Mouse (Mus musculus): Measurements from ENCODE around the gene Tmem239. TPM values are rescaled to one million over a fixed set of nuclear protein-coding genes. Genes with fewer than 3 reads are reported as not detected.

Gene Tmem239
- polyA plus RNA-seq, 1 experiment from 2014 or later, result not detected

GRCm38 (mm10) chr2:130404939-130405338 is 1.3 kb upstream of the Tmem239 start, which contains the start of the genes Gm28372 and 1700020A23Rik:
TSS of gene Gm28372 (plus strand) at chr2:130405239.
TSS of gene 1700020A23Rik (plus strand) at chr2:130405259.
- no peak for DNase-seq
- Histone ChIP-seq H3K4me3 (ENCODE audit: low read depth, low read length) (no peak within 1 kb of the TSS), H3K9ac (replicated peaks) (no peak within 1 kb of the TSS), H3K9me3 (ENCODE audit: low read length) (no peaks in the 10 kb centered on the region), H3K27me3 (ENCODE audit: insufficient read depth, low read length) (no peaks in the 10 kb centered on the region), H3K36me3 (replicated peaks; ENCODE audit: insufficient read depth, low read length) (no peaks in the 10 kb centered on the region), H3K4me2 (ENCODE audit: low read depth, low read length) (no peak within 1 kb of the TSS), H3K4me1 (ENCODE audit: insufficient read depth) (no peaks in the 10 kb centered on the region), H3K27ac (ENCODE audit: low read depth) (no peak within 1 kb of the TSS)
- TF ChIP-seq CTCF (IDR thresholded peaks at IDR 0.05; ENCODE audit: low read depth) (no peak), EP300 (IDR thresholded peaks at IDR 0.05; ENCODE audit: low read depth) (no peak)
- 84% methylated on average over 1 of the region's 1 CpGs for WGBS (ENCODE audit: insufficient replicate concordance)
- ATAC-seq, result no peak

- Histone ChIP-seq H3K4me1 (ENCODE audit: insufficient read depth) (no peaks in the 10 kb centered on the region), H3K4me2 (ENCODE audit: low read depth, low read length) (no peak overlapping the region), H3K9ac (replicated peaks) (no peak overlapping the region), H3K4me3 (ENCODE audit: low read depth, low read length) (no peak overlapping the region), H3K27me3 (ENCODE audit: insufficient read depth, low read length) (no peaks in the 10 kb centered on the region), H3K36me3 (replicated peaks; ENCODE audit: insufficient read depth, low read length) (no peaks in the 10 kb centered on the region), H3K27ac (ENCODE audit: low read depth) (no peak overlapping the region), H3K9me3 (ENCODE audit: low read length) (no peaks in the 10 kb centered on the region)
- WGBS (ENCODE audit: insufficient replicate concordance), result 29% methylated on average over 6 of the region's 6 CpGs
- no peak for TF ChIP-seq CTCF (IDR thresholded peaks at IDR 0.05; ENCODE audit: low read depth)
- TF ChIP-seq EP300 (IDR thresholded peaks at IDR 0.05; ENCODE audit: low read depth), result no peak
- DNase-seq, result no peak
- ATAC-seq, result no peak
These were observed 1.9 kb downstream of the Tmem239 start for GRCm38 (mm10) chr2:130408194-130408593.

- 0 out of 2 replicates have a peak, but pooled peaks have one; percentile 35 for ATAC-seq
- Histone ChIP-seq H3K9ac (replicated peaks) (no peak overlapping the region), H3K27ac (ENCODE audit: low read depth) (no peak overlapping the region), H3K4me1 (ENCODE audit: insufficient read depth) (no peaks in the 10 kb centered on the region), H3K27me3 (ENCODE audit: insufficient read depth, low read length) (no peaks in the 10 kb centered on the region), H3K4me2 (ENCODE audit: low read depth, low read length) (no peak overlapping the region), H3K9me3 (ENCODE audit: low read length) (no peaks in the 10 kb centered on the region), H3K4me3 (ENCODE audit: low read depth, low read length) (no peak overlapping the region), H3K36me3 (replicated peaks; ENCODE audit: insufficient read depth, low read length) (no peaks in the 10 kb centered on the region)
- TF ChIP-seq EP300 (IDR thresholded peaks at IDR 0.05; ENCODE audit: low read depth) (no peak), CTCF (IDR thresholded peaks at IDR 0.05; ENCODE audit: low read depth) (peak; percentile 92)
- WGBS (ENCODE audit: insufficient replicate concordance), result 35% methylated on average over 16 of the region's 16 CpGs
- peak; percentile 84 for DNase-seq
These were observed 5.5 kb downstream of the Tmem239 start for GRCm38 (mm10) chr2:130411558-130412495.

- H3K9me3 ChIP-seq (ENCODE audit: low read length), result no peaks in the 10 kb centered on the region
- TF ChIP-seq CTCF (IDR thresholded peaks at IDR 0.05; ENCODE audit: low read depth), result no peak
- TF ChIP-seq EP300 (IDR thresholded peaks at IDR 0.05; ENCODE audit: low read depth), result no peak
- ATAC-seq, result no peak
- H3K4me2 ChIP-seq (ENCODE audit: low read depth, low read length), result no peak overlapping the region
- DNase-seq, result no peak
- no peak overlapping the region for H3K4me3 ChIP-seq (ENCODE audit: low read depth, low read length)
- H3K4me1 ChIP-seq (ENCODE audit: insufficient read depth), result no peaks in the 10 kb centered on the region
- 0 out of 2 replicates have a peak, but pooled peaks cover 3% of the 10 kb centered on the region for H3K36me3 ChIP-seq (replicated peaks; ENCODE audit: insufficient read depth, low read length)
- H3K27me3 ChIP-seq (ENCODE audit: insufficient read depth, low read length), result no peaks in the 10 kb centered on the region
- no peak overlapping the region for H3K27ac ChIP-seq (ENCODE audit: low read depth)
- WGBS (ENCODE audit: insufficient replicate concordance), result 75% methylated on average over 3 of the region's 3 CpGs
- H3K9ac ChIP-seq (replicated peaks), result no peak overlapping the region
These were observed 6.5 kb downstream of the Tmem239 start for GRCm38 (mm10) chr2:130412775-130413174.

GRCm38 (mm10) chr2:130414094-130414856 is 8.0 kb downstream of the Tmem239 start:
- WGBS (ENCODE audit: insufficient replicate concordance), result 57% methylated on average over 6 of the region's 6 CpGs
- Histone ChIP-seq H3K4me1 (ENCODE audit: insufficient read depth) (no peaks in the 10 kb centered on the region), H3K36me3 (replicated peaks; ENCODE audit: insufficient read depth, low read length) (peaks cover 6% of the 10 kb centered on the region), H3K27me3 (ENCODE audit: insufficient read depth, low read length) (no peaks in the 10 kb centered on the region), H3K4me2 (ENCODE audit: low read depth, low read length) (no peak overlapping the region), H3K9ac (replicated peaks) (no peak overlapping the region), H3K27ac (ENCODE audit: low read depth) (no peak overlapping the region), H3K9me3 (ENCODE audit: low read length) (no peaks in the 10 kb centered on the region), H3K4me3 (ENCODE audit: low read depth, low read length) (no peak overlapping the region)
- no peak for ATAC-seq
- TF ChIP-seq EP300 (IDR thresholded peaks at IDR 0.05; ENCODE audit: low read depth) (no peak), CTCF (IDR thresholded peaks at IDR 0.05; ENCODE audit: low read depth) (peak; percentile 48)
- DNase-seq, result no peak

All from liver, postnatal 0 days (tissue).